Mouse (Mus musculus): ENCODE measurements around the gene Mup1. TPM values are rescaled to one million over a fixed set of nuclear protein-coding genes. Genes with fewer than 3 reads are reported as not detected.
"Not testable (repeated sequence)": the region's sequence is repeated elsewhere in the genome, so short reads cannot be mapped to it uniquely, and the experiment has no call there.

Gene Mup1
- polyA plus RNA-seq (2014; fragmentation: Nextera tagmentation; extraction: Ambion mirVana), result not detected in 2 replicates

DNA sequence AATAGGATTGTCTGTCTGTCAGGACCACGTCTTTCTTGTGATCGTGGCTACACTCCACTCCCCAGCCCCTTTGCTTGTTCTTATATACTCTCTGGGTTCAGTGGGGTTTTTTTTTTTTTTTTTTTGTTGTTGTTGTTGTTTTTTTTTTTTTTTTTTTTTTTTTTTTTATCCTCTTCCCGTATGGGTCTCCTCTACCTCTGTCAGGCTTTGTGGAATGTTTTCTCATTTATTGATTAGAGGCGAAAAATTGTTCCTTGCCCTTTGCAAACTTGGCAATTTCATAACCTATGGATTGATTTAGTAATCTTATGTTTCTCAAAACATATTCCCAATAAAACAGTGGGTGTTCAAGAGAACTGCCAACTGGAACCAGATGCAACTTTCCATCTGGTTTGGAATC lies at the start of gene Mup1:
TSS of gene Mup1 (minus strand) at position 101 of the 400 bp plus-strand sequence.
- H3K4me3 ChIP-seq (ENCODE audit: low read depth, low read length); ATAC-seq (replicated peaks; ENCODE audit: low FRiP score, low TSS enrichment, low read depth): not testable (repeated sequence)

More for the DNA sequence above, at the start of gene Mup1:
- not testable (repeated sequence) for H3K4me1 ChIP-seq (replicated peaks; ENCODE audit: control insufficient read depth, insufficient read depth, low read length); DNase-seq (ENCODE audit: low spot score); H3K27me3 ChIP-seq (replicated peaks; ENCODE audit: control insufficient read depth, insufficient read depth, low read length); H3K27ac ChIP-seq (ENCODE audit: low read depth); H3K9me3 ChIP-seq (ENCODE audit: control insufficient read depth, low read length); H3K4me2 ChIP-seq (ENCODE audit: low read length); H3K9ac ChIP-seq (ENCODE audit: low read length); H3K36me3 ChIP-seq (ENCODE audit: control insufficient read depth, insufficient read depth, low read length)
- 81% methylated on average over 2 of the region's 4 CpGs for WGBS

Other genes starting within 250 kb of the Mup1 start
- not detected in 2 replicates for gene Mup9, start 80.0 kb downstream of the Mup1 start, polyA plus RNA-seq (2014; fragmentation: Nextera tagmentation; extraction: Ambion mirVana)
- gene Mup10, start 80.2 kb upstream of the Mup1 start, polyA plus RNA-seq (2014; fragmentation: Nextera tagmentation; extraction: Ambion mirVana), result not detected in 2 replicates
- gene Mup11, start 160.5 kb upstream of the Mup1 start, polyA plus RNA-seq (2014; fragmentation: Nextera tagmentation; extraction: Ambion mirVana), result not detected in 2 replicates
- gene Mup12, start 239.4 kb upstream of the Mup1 start, polyA plus RNA-seq (2014; fragmentation: Nextera tagmentation; extraction: Ambion mirVana), result not detected in 2 replicates

Measured in intestine, embryonic 14.5 days (tissue).